Mouse (Mus musculus) inflammation-experienced regulatory T-cells, adult 6 months (primary cell): ENCODE measurements around the gene Krtap9-3. TPM values are rescaled to one million over a fixed set of nuclear protein-coding genes. Genes with fewer than 3 reads are reported as not detected.

Experiments used
- ATAC-seq: one replicate; pipeline ENCODE4 v1.8.0; 2017
- polyA plus RNA-seq, 3 experiments: library from polyadenylated mRNA; unstranded; fragments of 100-300 nt; shearing (Covaris generic); gene quantifications; one replicate each; pipeline ENCODE4 v1.2.1; 2017

Krtap9-3 gene
- polyA plus RNA-seq, 3 experiments from 2014 or later: not detected

GRCm38 (mm10) chr11:99562580-99562979 lies 35.3 kb downstream of the Krtap9-3 start:
- ATAC-seq: no peak

GRCm38 (mm10) chr11:99559366-99559765 lies 38.5 kb downstream of the Krtap9-3 start, which contains the start of gene Gm11939:
Gm11939 (minus strand) TSS chr11:99559466.
- ATAC-seq: no peak

- no peak for ATAC-seq
These were observed 39.7 kb downstream of the Krtap9-3 start for GRCm38 (mm10) chr11:99557976-99558745.

- ATAC-seq: no peak
These were observed 41.2 kb downstream of the Krtap9-3 start, which contains the start of gene Krtap3-2 for GRCm38 (mm10) chr11:99556753-99557152. Krtap3-2 (minus strand) TSS chr11:99556853.

- ATAC-seq: no peak
These were observed 41.7 kb downstream of the Krtap9-3 start for GRCm38 (mm10) chr11:99556195-99556594.

- no peak for ATAC-seq
These were observed 47.1 kb downstream of the Krtap9-3 start, which contains the start of gene Krtap3-3 for GRCm38 (mm10) chr11:99550765-99551164. Krtap3-3 (minus strand) TSS chr11:99550865.

- ATAC-seq: no peak
These were observed 50.0 kb downstream of the Krtap9-3 start for GRCm38 (mm10) chr11:99547892-99548291.

Other genes starting within 250 kb of the Krtap9-3 start
- gene Krt27, start 247.0 kb downstream of the Krtap9-3 start, polyA plus RNA-seq: not detected
- gene Krt28, start 223.2 kb downstream of the Krtap9-3 start, polyA plus RNA-seq: not detected
- 10 to 100 TPM in 1 of 3 experiments, 1 to 10 TPM in 2; 4.5 to 13.5 (median 7.3) TPM for gene Krt10, start 208.7 kb downstream of the Krtap9-3 start, polyA plus RNA-seq
- not detected for gene Krt12, start 175.8 kb downstream of the Krtap9-3 start, polyA plus RNA-seq
- gene Krt20, start 160.0 kb downstream of the Krtap9-3 start, polyA plus RNA-seq: not detected
- gene Krt23, start 105.0 kb downstream of the Krtap9-3 start, polyA plus RNA-seq: not detected
- not detected for gene Krt39, start 76.8 kb downstream of the Krtap9-3 start, polyA plus RNA-seq
- not detected for gene Krt40, start 54.9 kb downstream of the Krtap9-3 start, polyA plus RNA-seq
- gene Krtap3-3, start 47.2 kb downstream of the Krtap9-3 start, polyA plus RNA-seq: not detected
- gene Krtap3-2, start 41.3 kb downstream of the Krtap9-3 start, polyA plus RNA-seq: not detected
- not detected for gene Gm11939, start 38.6 kb downstream of the Krtap9-3 start, polyA plus RNA-seq
- gene Krtap3-1, start 31.5 kb downstream of the Krtap9-3 start, polyA plus RNA-seq: not detected
- not detected for gene Krtap1-5, start 17.1 kb downstream of the Krtap9-3 start, polyA plus RNA-seq
- not detected for gene Krtap1-4, start 14.5 kb downstream of the Krtap9-3 start, polyA plus RNA-seq
- gene Krtap1-3, start 6.8 kb downstream of the Krtap9-3 start, polyA plus RNA-seq: not detected
- gene Gm11938, start 5.2 kb upstream of the Krtap9-3 start, polyA plus RNA-seq: not detected
- not detected for gene Gm11937, start 12.1 kb upstream of the Krtap9-3 start, polyA plus RNA-seq
- not detected for gene Krtap2-4, start 16.7 kb upstream of the Krtap9-3 start, polyA plus RNA-seq
- gene Gm11562, start 22.3 kb upstream of the Krtap9-3 start, polyA plus RNA-seq: not detected
- not detected for gene Krtap4-1, start 30.1 kb upstream of the Krtap9-3 start, polyA plus RNA-seq
- gene Krtap4-2, start 37.0 kb upstream of the Krtap9-3 start, polyA plus RNA-seq: not detected
- not detected for gene Krtap4-7, start 46.0 kb upstream of the Krtap9-3 start, polyA plus RNA-seq
- not detected for gene Gm11555, start 52.1 kb upstream of the Krtap9-3 start, polyA plus RNA-seq
- gene Gm11563, start 60.9 kb upstream of the Krtap9-3 start, polyA plus RNA-seq: not detected
- gene Krtap4-6, start 67.9 kb upstream of the Krtap9-3 start, polyA plus RNA-seq: not detected
- not detected for gene Gm14190, start 92.6 kb upstream of the Krtap9-3 start, polyA plus RNA-seq
- not detected for gene Gm14180, start 136.2 kb upstream of the Krtap9-3 start, polyA plus RNA-seq
- not detected for gene Gm11595, start 174.8 kb upstream of the Krtap9-3 start, polyA plus RNA-seq
- not detected for gene Krtap4-8, start 182.6 kb upstream of the Krtap9-3 start, polyA plus RNA-seq
- gene Krtap4-9, start 187.1 kb upstream of the Krtap9-3 start, polyA plus RNA-seq: not detected
- gene Gm11596, start 195.4 kb upstream of the Krtap9-3 start, polyA plus RNA-seq: not detected
- gene Gm11569, start 200.8 kb upstream of the Krtap9-3 start, polyA plus RNA-seq: not detected
- gene Gm11554, start 206.3 kb upstream of the Krtap9-3 start, polyA plus RNA-seq: not detected
- not detected for gene Krtap4-13, start 211.8 kb upstream of the Krtap9-3 start, polyA plus RNA-seq
- gene Gm11564, start 217.6 kb upstream of the Krtap9-3 start, polyA plus RNA-seq: not detected
- not detected for gene 2300003K06Rik, start 240.0 kb upstream of the Krtap9-3 start, polyA plus RNA-seq